Mouse (Mus musculus) limb, embryonic 14.5 days (tissue): ENCODE results near the gene Tmem38b. TPM values are rescaled to one million over a fixed set of nuclear protein-coding genes. Genes with fewer than 3 reads are reported as not detected.
"Not testable (repeated sequence)": the region's sequence is repeated elsewhere in the genome, so short reads cannot be mapped to it uniquely, and the experiment has no call there.

ENCODE experiments used
- ATAC-seq: fragments of 200-750 bp; cut with Nextera tagmentation; 2 replicates; pipeline ENCODE4 v1.8.0; 2017; ENCODE audit warnings: low read depth, moderate number of reproducible peaks, moderate TSS enrichment; ENCODE audit not compliant: low FRiP score
- DNase-seq: peaks from one replicate; pipeline ENCODE4 v3.0.0-alpha.2; 2015; ENCODE audit warnings: low spot score
- H3K27ac ChIP-seq: fragments of 300-500 bp; sonication (generic); replicated peaks from 2 replicates; pipeline ENCODE4 v1.5.1; 2014; ENCODE audit warnings: low read depth, mild to moderate bottlenecking, low read length, moderate library complexity, mixed read lengths
- H3K27me3 ChIP-seq: fragments of 300-500 bp; sonication (generic); 2 replicates; pipeline ENCODE4 v1.6.1; 2014; ENCODE audit warnings: low read length, mixed read lengths; ENCODE audit not compliant: control insufficient read depth, insufficient read depth
- H3K36me3 ChIP-seq: fragments of 300-500 bp; sonication (generic); 2 replicates; pipeline ENCODE4 v1.6.1; 2014; ENCODE audit warnings: mild to moderate bottlenecking, low read length, moderate library complexity, mixed read lengths; ENCODE audit not compliant: control insufficient read depth, insufficient read depth
- H3K4me1 ChIP-seq: fragments of 300-500 bp; sonication (generic); 2 replicates; pipeline ENCODE4 v1.6.1; 2014; ENCODE audit warnings: antibody characterized with exemption, low read length, mixed read lengths; ENCODE audit not compliant: control insufficient read depth, insufficient read depth
- H3K4me2 ChIP-seq: fragments of 300-500 bp; sonication (generic); replicated peaks from 2 replicates; pipeline ENCODE4 v1.6.1; 2014; ENCODE audit warnings: low read depth, mild to moderate bottlenecking, low read length, moderate library complexity; ENCODE audit not compliant: severe bottlenecking
- H3K4me3 ChIP-seq: fragments of 300-500 bp; sonication (generic); replicated peaks from 2 replicates; pipeline ENCODE4 v1.5.1; 2014; ENCODE audit warnings: low read length
- H3K9ac ChIP-seq: fragments of 300-500 bp; sonication (generic); 2 replicates; pipeline ENCODE4 v1.6.1; 2014; ENCODE audit warnings: mild to moderate bottlenecking, low read depth, low read length, moderate library complexity; ENCODE audit not compliant: severe bottlenecking
- H3K9me3 ChIP-seq: fragments of 300-500 bp; sonication (generic); 2 replicates; pipeline ENCODE4 v1.6.1; 2016; ENCODE audit warnings: low read length; ENCODE audit not compliant: control insufficient read depth
- POLR2A ChIP-seq: fragments of 200-500 bp; IDR thresholded peaks from 2 replicates; pipeline ENCODE4 v1.8.0; 2012; ENCODE audit warnings: inconsistent platforms, mild to moderate bottlenecking, moderate library complexity, borderline replicate concordance; ENCODE audit not compliant: insufficient read depth, insufficient read length; ENCODE audit errors: extremely low read depth
- WGBS: fragments of 180-500 bp; shearing (Covaris S2); extraction: QIAGEN DNeasy Blood & Tissue Kit; methylation state at CpG from one replicate; pipeline ENCODE4 v1.1.7; 2014; 5-methylcytosine and 5-hydroxymethylcytosine counted together
- polyA plus RNA-seq, 2 experiments: library from polyadenylated mRNA; depleted of rRNA in 1 of 2; stranded (reverse) in 1 of 2; unstranded in 1 of 2; fragments of >200 nt; fragmentation: Nextera tagmentation in 1 of 2; extraction: Ambion mirVana in 1 of 2; gene quantifications; 2 replicates each; pipeline versions ENCODE4 v1.2.1 to v1.2.3; 2012 to 2014

Tmem38b gene
- polyA plus RNA-seq, 2 experiments: 8.0 to 12.6 TPM

- WGBS: 60% methylated on average over 7 of the region's 7 CpGs
- H3K4me2 ChIP-seq: no peak overlapping the region
- H3K9me3 ChIP-seq: no peaks in the 10 kb centered on the region
- H3K27ac ChIP-seq: no peak overlapping the region
- no peak for ATAC-seq
- no peaks in the 10 kb centered on the region for H3K36me3 ChIP-seq
- no peak for TF ChIP-seq POLR2A
- H3K4me3 ChIP-seq: no peak overlapping the region
- H3K9ac ChIP-seq: no peak overlapping the region
- H3K4me1 ChIP-seq: no peaks in the 10 kb centered on the region
- no peak for DNase-seq
- no peaks in the 10 kb centered on the region for H3K27me3 ChIP-seq
Observed at GRCm38 (mm10) chr4:53798896-53799676, 26.8 kb upstream of the Tmem38b start.

- DNase-seq: no peak
- 65% methylated on average over 1 of the region's 1 CpGs for WGBS
- no peak overlapping the region for H3K4me3 ChIP-seq
- no peak overlapping the region for H3K4me2 ChIP-seq
- H3K9me3 ChIP-seq: 0 out of 2 replicates have a peak, but pooled peaks cover 2% of the 10 kb centered on the region
- H3K27me3 ChIP-seq: no peaks in the 10 kb centered on the region
- no peak overlapping the region for H3K9ac ChIP-seq
- H3K4me1 ChIP-seq: no peaks in the 10 kb centered on the region
- no peaks in the 10 kb centered on the region for H3K36me3 ChIP-seq
- no peak for ATAC-seq
- no peak overlapping the region for H3K27ac ChIP-seq
- no peak for TF ChIP-seq POLR2A
Observed at GRCm38 (mm10) chr4:53799753-53800152, 26.1 kb upstream of the Tmem38b start.

- not testable (repeated sequence) for H3K9ac ChIP-seq, H3K4me3 ChIP-seq, H3K36me3 ChIP-seq, H3K27me3 ChIP-seq, H3K9me3 ChIP-seq, ATAC-seq, DNase-seq, H3K4me2 ChIP-seq, H3K4me1 ChIP-seq, H3K27ac ChIP-seq
- WGBS: 92% methylated on average over 7 of the region's 8 CpGs
Observed at GRCm38 (mm10) chr4:53803674-53804073, 22.2 kb upstream of the Tmem38b start.

- not testable (repeated sequence) for DNase-seq, H3K4me1 ChIP-seq, H3K4me2 ChIP-seq, ATAC-seq, H3K9me3 ChIP-seq, H3K4me3 ChIP-seq, H3K36me3 ChIP-seq, H3K9ac ChIP-seq, H3K27me3 ChIP-seq, H3K27ac ChIP-seq
- WGBS: 83% methylated on average over 6 of the region's 6 CpGs
Observed at GRCm38 (mm10) chr4:53806428-53806827, 19.4 kb upstream of the Tmem38b start.

GRCm38 (mm10) chr4:53818320-53818719 lies 7.5 kb upstream of the Tmem38b start:
- no peak overlapping the region for H3K27ac ChIP-seq
- 66% methylated on average over 5 of the region's 5 CpGs for WGBS
- no peak overlapping the region for H3K4me3 ChIP-seq
- no peak overlapping the region for H3K4me2 ChIP-seq
- H3K9ac ChIP-seq: no peak overlapping the region
- H3K27me3 ChIP-seq: no peaks in the 10 kb centered on the region
- H3K36me3 ChIP-seq: no peaks in the 10 kb centered on the region
- DNase-seq (no peak), ATAC-seq (no peak)
- no peaks in the 10 kb centered on the region for H3K4me1 ChIP-seq
- H3K9me3 ChIP-seq: no peaks in the 10 kb centered on the region
- TF ChIP-seq POLR2A: no peak
